Mouse (Mus musculus) limb, embryonic 15.5 days (tissue): ENCODE results near the gene Acan. TPM values are rescaled to one million over a fixed set of nuclear protein-coding genes. Genes with fewer than 3 reads are reported as not detected.

Experiments used
- ATAC-seq: fragments of 200-750 bp; cut with Nextera tagmentation; 2 replicates; pipeline ENCODE4 v1.8.0; 2017; ENCODE audit warnings: low read depth, moderate TSS enrichment; ENCODE audit not compliant: insufficient number of reproducible peaks, low FRiP score, low TSS enrichment
- H3K27ac ChIP-seq: fragments of 300-500 bp; sonication (generic); 2 replicates; pipeline ENCODE4 v1.5.1; 2015; ENCODE audit warnings: moderate library complexity, mild to moderate bottlenecking, inconsistent platforms
- H3K27me3 ChIP-seq: fragments of 300-500 bp; sonication (generic); 2 replicates; pipeline ENCODE4 v1.6.1; 2015; ENCODE audit warnings: inconsistent platforms
- H3K36me3 ChIP-seq: fragments of 300-500 bp; sonication (generic); 2 replicates; pipeline ENCODE4 v1.6.1; 2015; ENCODE audit warnings: inconsistent platforms
- H3K4me1 ChIP-seq: fragments of 300-500 bp; sonication (generic); 2 replicates; pipeline ENCODE4 v1.6.1; 2015; ENCODE audit warnings: inconsistent platforms
- H3K4me2 ChIP-seq: fragments of 300-500 bp; sonication (generic); 2 replicates; pipeline ENCODE4 v1.6.1; 2015; ENCODE audit warnings: mild to moderate bottlenecking, inconsistent platforms
- H3K4me3 ChIP-seq: fragments of 300-500 bp; sonication (generic); 2 replicates; pipeline ENCODE4 v1.5.1; 2015; ENCODE audit warnings: mild to moderate bottlenecking, inconsistent platforms
- H3K9ac ChIP-seq: fragments of 300-500 bp; sonication (generic); 2 replicates; pipeline ENCODE4 v1.6.1; 2015; ENCODE audit warnings: inconsistent platforms
- H3K9me3 ChIP-seq: fragments of 300-500 bp; sonication (generic); 2 replicates; pipeline ENCODE4 v1.6.1; 2016; ENCODE audit warnings: inconsistent platforms
- WGBS: fragments of 180-500 bp; shearing (Covaris S2); methylation state at CpG from one replicate; pipeline ENCODE4 v1.1.7; 2015; 5-methylcytosine and 5-hydroxymethylcytosine counted together
- polyA plus RNA-seq: library from polyadenylated mRNA; unstranded; fragments of >200 nt; fragmentation: Nextera tagmentation; extraction: Ambion mirVana; gene quantifications from 2 replicates; pipeline ENCODE4 v1.2.1, GENCODE M21; 2015

The Acan gene
- polyA plus RNA-seq, result 46.9 and 52.7 TPM in 2 replicates

DNA sequence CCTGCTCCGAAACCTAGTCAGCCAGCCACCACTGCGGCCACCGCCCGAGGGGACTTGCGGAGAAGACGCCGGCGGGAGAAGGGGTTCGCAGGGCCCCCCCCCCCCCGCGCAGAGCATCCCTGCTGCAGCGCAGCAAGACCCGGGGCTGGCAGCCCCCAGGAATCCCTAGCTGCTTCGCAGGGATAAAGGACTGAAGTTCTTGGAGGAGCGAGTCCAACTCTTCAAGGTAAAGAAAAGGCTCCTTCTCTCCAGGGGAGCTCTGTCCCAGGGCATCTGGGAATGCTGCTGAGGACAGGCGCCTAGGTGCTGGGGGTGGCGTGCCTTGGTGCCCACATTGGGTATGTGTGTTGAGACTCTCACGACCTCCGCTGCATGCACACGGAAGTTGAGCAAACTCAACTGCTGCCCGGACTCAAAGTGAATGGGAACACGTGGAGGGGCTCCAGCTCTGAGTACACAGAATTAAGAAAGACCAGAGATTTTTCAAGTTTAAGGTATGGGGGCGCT is at the start of gene Acan:
TSS of gene Acan (plus strand) at position 101 of the 507 bp plus-strand sequence.
- Histone ChIP-seq H3K27ac (peak within 1 kb of the TSS; percentile 75), H3K27me3 (peaks cover 64% of the 10 kb centered on the region), H3K36me3 (no peaks in the 10 kb centered on the region), H3K4me3 (peak within 1 kb of the TSS; percentile 53), H3K4me2 (peak within 1 kb of the TSS; percentile 86), H3K9ac (peak within 1 kb of the TSS; percentile 44), H3K9me3 (no peaks in the 10 kb centered on the region), H3K4me1 (peaks cover 16% of the 10 kb centered on the region)
- ATAC-seq, result no peak
- under 1% methylated on average over 21 of the region's 23 CpGs for WGBS

DNA sequence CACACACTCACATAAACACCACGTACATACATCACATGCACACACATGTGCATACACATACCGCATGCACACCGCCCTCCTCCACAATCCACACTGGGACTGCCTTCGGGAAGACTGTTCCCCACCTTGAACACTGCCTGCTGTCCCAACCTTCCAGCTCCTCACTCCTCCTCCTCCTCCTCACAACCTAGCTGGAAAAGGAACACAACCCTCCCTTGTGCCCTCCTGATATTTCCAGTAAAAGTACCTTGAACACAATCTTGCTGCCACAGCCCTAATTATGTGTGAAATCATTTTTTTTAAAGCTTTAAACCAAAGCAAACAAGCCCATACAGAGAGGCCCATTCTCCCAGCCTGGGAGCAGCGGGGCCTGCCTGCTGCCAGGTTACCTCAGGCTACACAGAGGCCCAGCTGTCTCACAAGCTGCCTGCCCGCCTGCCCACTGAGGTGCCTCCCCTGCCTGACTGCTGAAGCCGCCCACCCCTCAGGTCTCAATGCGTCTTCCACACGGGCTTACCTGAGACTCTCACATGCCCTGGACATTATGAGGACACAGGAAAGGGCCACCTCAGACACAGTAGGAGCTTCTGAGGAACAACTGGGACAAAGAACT is 31.9 kb upstream of the Acan start:
- Histone ChIP-seq H3K27me3 (no peaks in the 10 kb centered on the region), H3K27ac (peak overlapping the region; percentile 79), H3K4me3 (no peak overlapping the region), H3K9me3 (no peaks in the 10 kb centered on the region), H3K36me3 (no peaks in the 10 kb centered on the region), H3K4me1 (no peaks in the 10 kb centered on the region), H3K9ac (no peak overlapping the region), H3K4me2 (no peak overlapping the region)
- 51% methylated on average over 9 of the region's 9 CpGs for WGBS
- peak; percentile 87 for ATAC-seq

DNA sequence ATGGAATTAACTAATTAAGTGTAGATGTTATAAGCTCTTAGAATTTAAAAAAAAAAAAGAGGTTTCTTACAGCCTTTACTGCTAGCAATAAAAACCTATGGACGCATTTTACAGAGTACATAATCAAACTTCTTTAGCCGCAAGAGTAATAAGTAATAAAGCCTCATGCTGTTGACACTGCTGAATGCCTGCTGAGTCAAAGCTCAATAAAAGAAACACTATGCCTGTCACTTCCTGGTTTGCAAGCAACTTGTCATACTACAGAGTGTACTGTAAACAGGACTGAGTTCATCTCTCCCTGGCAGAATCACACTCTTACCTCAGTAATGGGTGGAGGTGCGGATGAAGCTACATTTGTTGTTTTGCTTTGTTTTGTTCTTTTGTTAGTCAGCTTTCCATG is 24.1 kb upstream of the Acan start:
- ATAC-seq, result no peak
- Histone ChIP-seq H3K27ac (no peak overlapping the region), H3K36me3 (no peaks in the 10 kb centered on the region), H3K9me3 (no peaks in the 10 kb centered on the region), H3K4me2 (no peak overlapping the region), H3K4me1 (no peaks in the 10 kb centered on the region), H3K4me3 (no peak overlapping the region), H3K27me3 (no peaks in the 10 kb centered on the region), H3K9ac (no peak overlapping the region)
- WGBS, result 60% methylated on average over 3 of the region's 3 CpGs

DNA sequence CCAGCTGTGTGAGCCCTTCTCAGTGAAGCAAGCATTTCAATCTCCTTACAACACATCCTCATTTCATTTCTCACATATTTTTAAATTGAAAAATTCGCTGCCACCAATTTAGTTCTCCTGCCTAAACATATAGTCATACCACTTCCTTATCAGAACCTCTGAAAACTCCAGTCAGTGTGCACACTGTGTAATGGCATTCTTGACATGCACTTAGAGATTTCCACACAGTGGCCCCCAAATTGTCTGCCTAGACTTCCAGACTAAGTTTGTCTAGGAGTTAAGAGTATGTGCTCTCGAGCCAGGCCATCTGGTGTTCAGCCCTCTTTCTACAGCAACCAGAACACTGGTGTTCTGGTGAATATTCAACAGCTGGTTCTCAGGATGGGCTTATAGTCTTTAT is 19.5 kb upstream of the Acan start:
- no peaks in the 10 kb centered on the region for H3K9me3 ChIP-seq
- H3K4me1 ChIP-seq, result no peaks in the 10 kb centered on the region
- no peak overlapping the region for H3K9ac ChIP-seq
- no peaks in the 10 kb centered on the region for H3K27me3 ChIP-seq
- no peak overlapping the region for H3K4me3 ChIP-seq
- no peak overlapping the region for H3K27ac ChIP-seq
- no peak for ATAC-seq
- no peaks in the 10 kb centered on the region for H3K36me3 ChIP-seq
- 65% methylated on average over 2 of the region's 2 CpGs for WGBS
- no peak overlapping the region for H3K4me2 ChIP-seq

DNA sequence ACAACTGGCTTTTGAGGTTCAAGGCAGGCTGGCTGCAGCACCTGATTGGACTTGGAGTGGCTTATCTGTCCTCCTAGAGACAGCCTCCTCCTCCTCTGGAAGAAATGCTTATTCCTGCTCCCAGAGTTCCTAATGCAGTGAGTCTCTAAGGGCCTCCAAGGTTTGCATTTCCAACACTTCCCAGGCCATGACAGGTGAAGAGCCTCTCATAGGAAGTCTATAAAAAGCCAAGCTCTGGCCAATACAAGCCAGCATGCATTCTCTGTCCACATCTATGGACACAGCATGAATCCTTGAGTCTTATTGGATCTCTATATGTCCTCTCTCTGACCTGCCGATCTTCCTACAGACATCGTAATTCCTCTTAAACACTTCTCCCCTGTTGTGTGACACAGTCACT is 18.8 kb upstream of the Acan start:
- no peaks in the 10 kb centered on the region for H3K36me3 ChIP-seq
- H3K4me1 ChIP-seq, result no peaks in the 10 kb centered on the region
- H3K4me3 ChIP-seq, result no peak overlapping the region
- no peak overlapping the region for H3K9ac ChIP-seq
- H3K4me2 ChIP-seq, result no peak overlapping the region
- WGBS, result 89% methylated on average over 2 of the region's 2 CpGs
- no peak for ATAC-seq
- H3K9me3 ChIP-seq, result no peaks in the 10 kb centered on the region
- H3K27ac ChIP-seq, result no peak overlapping the region
- H3K27me3 ChIP-seq, result no peaks in the 10 kb centered on the region

DNA sequence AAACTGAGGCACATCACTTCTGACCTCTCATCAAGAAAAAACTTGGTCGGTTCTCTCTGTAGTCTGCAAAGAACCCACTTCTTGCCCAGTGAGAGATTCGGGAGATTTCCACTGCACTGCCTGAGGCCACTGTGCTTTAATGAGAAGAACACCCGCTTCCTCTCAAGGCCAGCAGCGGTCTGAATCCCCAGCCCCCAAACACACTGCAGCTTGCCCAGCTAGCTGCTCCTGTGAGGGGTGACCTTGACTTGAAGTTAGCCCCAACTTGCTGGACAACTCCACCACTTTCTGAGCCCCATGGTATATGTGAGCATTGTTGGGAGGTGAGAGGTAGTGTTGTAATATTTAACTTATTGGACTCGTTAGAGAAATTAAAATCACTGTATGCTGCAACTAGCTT is 1.2 kb upstream of the Acan start:
- Histone ChIP-seq H3K4me2 (peak overlapping the region; percentile 86; the same call in 1 of the 2 replicates), H3K27me3 (peaks cover 62% of the 10 kb centered on the region), H3K9ac (no peak overlapping the region), H3K4me3 (peak overlapping the region; percentile 53), H3K9me3 (no peaks in the 10 kb centered on the region), H3K4me1 (peaks cover 16% of the 10 kb centered on the region), H3K27ac (no peak overlapping the region), H3K36me3 (no peaks in the 10 kb centered on the region)
- WGBS, result 15% methylated on average over 5 of the region's 5 CpGs
- no peak for ATAC-seq

DNA sequence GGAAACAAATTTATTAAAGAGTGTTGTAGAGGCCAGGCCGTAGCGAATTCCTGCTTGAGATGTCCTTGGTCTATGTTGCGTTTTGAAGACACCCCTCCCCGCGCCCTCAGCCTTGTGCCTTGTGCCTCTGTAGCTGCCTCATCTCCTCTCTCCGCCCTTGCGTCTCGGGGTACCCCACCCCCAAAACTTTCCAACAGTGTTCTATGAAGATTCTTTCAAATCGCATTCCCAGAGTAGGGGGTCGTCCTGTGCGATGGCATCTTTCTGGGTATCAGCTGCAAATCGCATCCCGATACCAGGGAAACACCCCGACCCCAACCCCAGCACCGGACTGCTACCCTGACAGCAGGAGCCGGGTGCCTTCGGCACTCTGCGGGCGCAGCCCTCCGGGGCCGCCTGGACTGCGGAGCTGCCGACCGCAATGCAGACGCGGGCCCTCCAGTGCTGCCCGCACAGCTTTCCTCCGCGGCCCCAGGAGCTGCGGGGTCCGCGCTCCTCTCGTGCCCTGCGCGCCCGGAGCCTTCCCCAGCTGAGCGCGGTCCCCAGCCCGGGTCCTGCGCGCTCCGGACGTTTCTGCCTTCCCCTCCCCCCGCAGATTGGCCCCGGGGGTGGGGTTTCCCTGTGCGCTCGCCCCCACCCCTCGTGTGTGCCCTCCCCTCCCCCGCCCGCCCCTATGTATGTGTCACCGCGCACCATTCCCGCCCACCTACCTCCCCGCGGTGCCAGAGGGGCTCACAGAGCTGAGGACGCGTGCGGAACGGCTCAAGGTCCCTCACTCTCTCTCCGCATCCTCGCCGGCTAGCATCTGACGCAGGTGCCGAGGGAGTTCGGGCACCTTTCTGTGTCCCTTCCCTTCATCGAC is 531 bp upstream of the Acan start:
- Histone ChIP-seq H3K27me3 (peaks cover 64% of the 10 kb centered on the region), H3K9ac (peak overlapping the region; percentile 44), H3K36me3 (no peaks in the 10 kb centered on the region), H3K27ac (peak overlapping the region; percentile 75), H3K9me3 (no peaks in the 10 kb centered on the region), H3K4me1 (peaks cover 16% of the 10 kb centered on the region), H3K4me3 (peak overlapping the region; percentile 53), H3K4me2 (peak overlapping the region; percentile 86)
- 2% methylated on average over 58 of the region's 66 CpGs for WGBS
- ATAC-seq, result peak; percentile 57; the same call in 1 of the 2 replicates

DNA sequence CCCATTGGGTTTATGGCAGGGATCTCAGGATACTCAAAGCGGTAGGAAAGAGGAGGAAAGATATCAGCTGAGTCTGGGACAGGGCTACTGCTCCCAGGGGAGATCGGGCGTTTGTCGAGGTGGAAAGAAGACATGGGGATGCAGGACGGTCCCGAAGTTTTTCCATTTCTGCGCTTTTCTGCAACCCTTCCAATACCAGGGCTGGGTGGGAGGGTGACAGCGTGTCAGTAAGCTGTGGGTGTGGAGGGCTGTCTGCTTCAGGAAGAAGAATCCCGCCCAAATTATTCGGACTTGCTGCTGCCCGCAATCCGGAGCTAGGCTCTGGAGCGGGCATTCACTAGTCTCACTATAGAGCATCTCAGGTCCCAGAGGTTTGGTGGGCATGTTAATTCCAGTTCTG is 828 bp downstream of the Acan start:
- Histone ChIP-seq H3K27me3 (peaks cover 61% of the 10 kb centered on the region), H3K9ac (peak overlapping the region; percentile 44; the same call in 1 of the 2 replicates)

DNA sequence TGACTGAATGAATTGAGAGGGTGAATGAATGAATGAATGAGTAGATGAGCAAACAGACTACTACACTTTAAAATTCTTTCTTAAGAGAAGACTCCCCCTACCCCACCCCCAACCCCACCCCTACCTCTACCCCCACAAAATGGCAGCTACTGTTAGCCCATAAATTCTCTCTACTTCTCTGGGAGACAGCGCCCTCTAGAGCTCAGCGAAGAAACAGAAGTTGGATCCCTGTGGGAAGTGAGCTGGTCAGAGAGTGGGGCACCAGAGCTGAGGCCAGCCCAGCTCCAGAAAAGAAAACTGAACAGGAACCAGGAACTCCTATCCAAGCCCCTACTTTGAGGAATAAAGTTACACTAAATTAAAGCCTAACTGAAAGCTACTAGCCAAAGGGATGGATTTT is 5.3 kb downstream of the Acan start:
- Histone ChIP-seq H3K9ac (no peak overlapping the region), H3K27ac (no peak overlapping the region), H3K4me3 (no peak overlapping the region), H3K4me1 (peaks cover 4% of the 10 kb centered on the region), H3K4me2 (no peak overlapping the region), H3K9me3 (no peaks in the 10 kb centered on the region), H3K27me3 (peaks cover 23% of the 10 kb centered on the region), H3K36me3 (no peaks in the 10 kb centered on the region)
- WGBS, result 23% methylated on average over 2 of the region's 2 CpGs
- no peak for ATAC-seq

More for the DNA sequence above, 828 bp downstream of the Acan start:
- Histone ChIP-seq H3K27ac (0 out of 2 replicates have a peak overlapping the region, but pooled peaks have one; percentile 3), H3K4me1 (peaks cover 16% of the 10 kb centered on the region), H3K4me2 (peak overlapping the region; percentile 86), H3K4me3 (peak overlapping the region; percentile 53), H3K9me3 (no peaks in the 10 kb centered on the region), H3K36me3 (no peaks in the 10 kb centered on the region)
- ATAC-seq, result no peak
- WGBS, result 10% methylated on average over 13 of the region's 13 CpGs

DNA sequence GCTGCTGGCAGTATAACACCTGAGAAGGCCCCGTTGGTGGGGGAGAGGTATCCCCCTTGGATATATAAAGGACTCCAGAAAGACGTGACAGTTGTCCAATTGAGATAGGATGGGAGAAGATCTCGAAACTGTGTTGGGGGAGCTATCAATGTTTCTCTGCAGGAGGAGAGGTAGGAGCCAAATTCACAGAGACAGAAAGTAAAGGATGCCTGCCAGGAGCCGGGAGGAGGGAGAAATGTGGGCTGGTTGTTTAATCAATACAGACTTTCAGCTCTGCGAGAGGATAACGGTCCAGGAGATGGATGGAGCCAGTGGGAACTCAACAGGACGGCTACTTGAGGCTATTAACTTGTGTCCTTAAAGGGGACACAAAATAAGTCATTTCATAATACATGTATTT is 14.2 kb downstream of the Acan start:
- no peak overlapping the region for H3K4me2 ChIP-seq
- no peak overlapping the region for H3K27ac ChIP-seq
- ATAC-seq, result no peak
- H3K9ac ChIP-seq, result no peak overlapping the region
- no peaks in the 10 kb centered on the region for H3K36me3 ChIP-seq
- H3K4me3 ChIP-seq, result no peak overlapping the region
- 0 out of 2 replicates have a peak, but pooled peaks cover 4% of the 10 kb centered on the region for H3K4me1 ChIP-seq
- H3K27me3 ChIP-seq, result no peaks in the 10 kb centered on the region
- WGBS, result 62% methylated on average over 7 of the region's 7 CpGs
- no peaks in the 10 kb centered on the region for H3K9me3 ChIP-seq

DNA sequence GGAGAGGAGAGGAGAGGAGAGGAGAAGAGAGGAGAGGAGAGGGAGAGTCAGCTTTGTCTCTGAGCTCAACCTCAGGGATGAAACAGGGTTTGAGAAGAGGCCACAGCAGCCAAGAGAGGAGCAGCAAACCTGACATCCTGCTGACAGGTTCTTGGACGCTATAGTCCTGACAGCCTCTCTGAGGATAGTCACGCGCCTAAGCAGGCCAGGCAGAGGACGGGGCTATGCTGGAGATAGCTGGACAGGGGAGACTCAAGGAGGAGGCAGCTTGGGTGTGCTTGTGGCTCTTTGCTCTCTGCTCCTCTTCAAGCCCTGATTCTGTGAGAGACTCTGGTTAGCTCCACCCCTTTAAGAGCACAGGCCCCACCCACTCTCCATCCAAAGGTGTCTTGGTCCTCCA is 14.9 kb downstream of the Acan start:
- Histone ChIP-seq H3K27ac (no peak overlapping the region), H3K4me2 (no peak overlapping the region), H3K36me3 (no peaks in the 10 kb centered on the region), H3K4me3 (no peak overlapping the region), H3K9me3 (no peaks in the 10 kb centered on the region), H3K9ac (no peak overlapping the region), H3K27me3 (no peaks in the 10 kb centered on the region), H3K4me1 (0 out of 2 replicates have a peak, but pooled peaks cover 4% of the 10 kb centered on the region)
- no peak for ATAC-seq
- WGBS, result 59% methylated on average over 4 of the region's 4 CpGs

DNA sequence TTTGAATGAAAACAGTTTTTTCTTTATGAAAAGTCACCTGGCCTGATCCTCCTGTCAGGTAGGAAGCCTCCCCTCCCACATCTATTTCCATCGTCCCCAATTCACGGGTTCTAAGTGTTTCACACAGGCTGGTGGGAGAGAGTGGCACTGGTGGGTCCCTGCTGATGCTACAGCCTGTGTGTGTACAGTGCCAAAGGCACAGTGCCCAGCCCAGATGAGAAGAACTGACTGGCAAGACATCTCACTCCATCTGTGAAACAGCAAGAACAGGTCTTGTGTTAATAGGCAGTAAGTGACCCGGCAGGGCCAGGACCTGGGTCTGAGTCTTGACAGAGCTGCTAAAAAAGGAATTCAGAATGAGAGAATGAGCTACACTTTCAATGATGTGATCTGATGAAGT is 25.9 kb downstream of the Acan start:
- 64% methylated on average over 3 of the region's 3 CpGs for WGBS
- H3K36me3 ChIP-seq, result no peaks in the 10 kb centered on the region
- 0 out of 2 replicates have a peak, but pooled peaks cover 5% of the 10 kb centered on the region for H3K4me1 ChIP-seq
- H3K4me3 ChIP-seq, result no peak overlapping the region
- H3K27me3 ChIP-seq, result no peaks in the 10 kb centered on the region
- no peaks in the 10 kb centered on the region for H3K9me3 ChIP-seq
- 0 out of 2 replicates have a peak overlapping the region, but pooled peaks have one; percentile 48 for H3K27ac ChIP-seq
- no peak overlapping the region for H3K4me2 ChIP-seq
- ATAC-seq, result no peak
- no peak overlapping the region for H3K9ac ChIP-seq
